Mouse (Mus musculus): Measurements from ENCODE around the gene Pkd1l1.

- TF ChIP-seq MAZ (IDR thresholded peaks at IDR 0.05; ENCODE audit: low read depth, low read length) = no peak
- no peak for TF ChIP-seq POLR2A (IDR thresholded peaks at IDR 0.05; ENCODE audit: low read depth, low read length)
- TF ChIP-seq TCF12 (IDR thresholded peaks at IDR 0.05; ENCODE audit: low read depth, low read length) = no peak
These were observed 113.2 kb downstream of the Pkd1l1 start for GRCm38 (mm10) chr11:8859868-8860267.

Measured in CH12.LX (cell line).